Mouse (Mus musculus) CH12.LX (cell line): Measurements from ENCODE around the gene B430306N03Rik.

Source experiments
- CTCF ChIP-seq, 2 experiments: IDR thresholded peaks in 1 of 2; conservative IDR thresholded peaks in 1 of 2; 2 replicates each; pipeline ENCODE4 v1.5.1; 2011 to 2012; ENCODE audit warnings: low read depth in 2 of 2, low read length in 2 of 2, improper control_type of control experiment in 1 of 2, inconsistent platforms in 1 of 2, mild to moderate bottlenecking in 1 of 2, moderate library complexity in 1 of 2
- MAZ ChIP-seq: IDR thresholded peaks from 2 replicates; pipeline ENCODE4 v1.6.1; 2012; ENCODE audit warnings: low read depth, mild to moderate bottlenecking, inconsistent platforms, low read length, improper control_type of control experiment, moderate library complexity
- PAX5 ChIP-seq: IDR thresholded peaks from 2 replicates; pipeline ENCODE4 v1.6.1; 2012; ENCODE audit warnings: low read length, inconsistent platforms, mixed read lengths
- SMC3 ChIP-seq: IDR thresholded peaks from 2 replicates; pipeline ENCODE4 v1.6.1; 2011; ENCODE audit warnings: low read depth, low read length, improper control_type of control experiment
- TCF12 ChIP-seq: IDR thresholded peaks from 2 replicates; pipeline ENCODE4 v1.6.1; 2014; ENCODE audit warnings: low read depth, mild to moderate bottlenecking, inconsistent platforms, low read length, improper control_type of control experiment
- USF2 ChIP-seq: conservative IDR thresholded peaks from 2 replicates; pipeline ENCODE4 v1.6.1; 2011; ENCODE audit warnings: low read depth, low read length, improper control_type of control experiment
- ZC3H11A ChIP-seq: IDR thresholded peaks from 2 replicates; pipeline ENCODE4 v1.6.1; 2012; ENCODE audit warnings: low read depth, mild to moderate bottlenecking, inconsistent platforms, low read length, improper control_type of control experiment
- ZMIZ1 ChIP-seq: IDR thresholded peaks from 2 replicates; pipeline ENCODE4 v1.6.1; 2012; ENCODE audit warnings: low read depth, mild to moderate bottlenecking, inconsistent platforms, low read length, improper control_type of control experiment
- ZNF384 ChIP-seq: IDR thresholded peaks from 2 replicates; pipeline ENCODE4 v1.6.1; 2012; ENCODE audit warnings: low read depth, low read length, improper control_type of control experiment, inconsistent platforms

DNA sequence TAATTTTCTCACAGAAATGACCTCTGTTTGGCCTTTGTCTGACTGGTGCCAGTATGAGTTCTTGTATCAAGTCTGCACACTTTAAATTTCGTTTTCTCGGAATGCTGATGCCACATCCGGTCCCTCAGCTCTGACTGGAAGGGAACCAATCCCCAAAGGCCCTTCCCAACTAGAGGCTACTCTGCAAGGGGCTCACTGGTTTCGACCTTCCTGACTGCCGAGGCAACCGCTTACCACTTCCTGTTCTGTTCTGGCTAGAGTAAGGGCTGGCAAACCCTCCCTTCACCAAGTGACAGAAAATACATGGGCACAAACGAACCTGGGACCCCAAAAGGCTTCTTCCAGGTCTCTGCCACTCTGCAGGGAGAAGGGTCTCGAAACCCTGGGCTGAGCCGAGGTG lies 15.1 kb upstream of the B430306N03Rik start:
- TF ChIP-seq TCF12 (no peak), CTCF (conservative IDR thresholded peaks at IDR 0.05 in 1 of 2, IDR thresholded peaks at IDR 0.05 in 1 of 2; ENCODE audit: low read depth in 2 of 2, low read length in 2 of 2) (no peak), ZMIZ1 (no peak), ZC3H11A (no peak), ZNF384 (no peak), USF2 (no peak), PAX5 (no peak), MAZ (no peak), SMC3 (no peak)
